Mouse (Mus musculus): ENCODE data around the gene S1pr2. TPM values are rescaled to one million over a fixed set of nuclear protein-coding genes. Genes with fewer than 3 reads are reported as not detected.
A peak's percentile ranks its signal among the peaks of the same experiment; 100 is the strongest.

The S1pr2 gene
- total and polyA plus RNA-seq, 3 experiments = 1.3 to 3.2 (median 2.0) TPM

DNA sequence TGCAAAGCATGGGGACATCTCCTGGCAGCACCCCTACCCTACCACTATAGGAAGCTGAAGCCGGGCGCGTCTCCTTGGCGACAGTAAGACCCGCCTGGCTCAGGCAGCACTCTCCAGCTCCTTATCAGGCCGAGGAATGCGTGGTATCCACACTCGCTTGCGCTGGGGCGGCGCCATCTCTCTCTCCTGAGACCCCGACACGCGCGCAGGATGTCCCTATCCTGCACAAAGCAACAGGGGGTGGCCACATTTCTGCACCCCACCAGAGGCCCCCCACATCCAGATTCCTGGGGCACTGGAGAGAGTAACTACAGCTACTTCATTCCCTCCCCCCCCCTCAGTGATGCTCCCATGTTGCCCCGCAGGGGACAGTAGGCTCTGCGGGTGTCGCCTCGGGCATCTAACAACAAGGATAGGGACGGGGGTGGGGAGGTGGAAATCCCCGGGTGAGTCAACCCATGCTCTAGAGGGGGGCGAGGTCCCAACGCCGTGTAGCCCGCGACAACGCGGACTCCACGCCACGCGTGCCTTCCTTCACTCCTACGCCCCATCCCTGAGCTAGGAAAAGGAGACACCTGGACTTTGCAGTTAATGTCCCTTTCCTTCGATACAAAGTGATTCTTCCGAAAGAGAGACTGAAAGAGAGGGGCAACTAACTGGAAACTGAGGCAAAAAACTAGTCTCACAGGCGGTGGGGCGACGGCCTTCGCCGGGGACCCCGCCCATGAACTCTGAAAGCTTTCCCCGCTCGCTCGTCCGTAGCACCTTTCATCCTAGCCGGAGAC, 958 bp downstream of the S1pr2 start:
- no peaks in the 10 kb centered on the region for H3K79me2 ChIP-seq (replicated peaks; ENCODE audit: control insufficient read depth, extremely low read depth, insufficient read depth, poor library complexity, severe bottlenecking)
- peaks cover 2% of the 10 kb centered on the region for H3K27me3 ChIP-seq (replicated peaks)
- peak overlapping the region; percentile 58 for H3K9ac ChIP-seq (ENCODE audit: insufficient read depth, low read depth)
- no peaks in the 10 kb centered on the region for H3K9me3 ChIP-seq (replicated peaks; ENCODE audit: low read length)
- dilution Hi-C loops (cut with MboI; ENCODE audit: extremely low pct_ligation_motif_present, extremely low pct_unique_long_range_greater_than_20kb, low sequenced_read_pairs) (no loop called here), in situ Hi-C loops (cut with MboI; ENCODE audit: low pct_ligation_motif_present, low pct_unique_long_range_greater_than_20kb, low sequenced_read_pairs) (no loop called here)
- H3K36me3 ChIP-seq (replicated peaks in 1 of 2; ENCODE audit: control insufficient read depth in 1 of 2, insufficient read depth in 1 of 2, low read length in 1 of 2) = peaks cover 0 to 3% of the 10 kb centered on the region in 2 experiments
- TF ChIP-seq IRF4 (IDR thresholded peaks at IDR 0.05; ENCODE audit: low read depth, low read length) = peak; percentile 22; the same call in 1 of the 2 replicates
- no peak for TF ChIP-seq GABPA (IDR thresholded peaks at IDR 0.05; ENCODE audit: insufficient replicate concordance, low read depth, low read length)
- DNase-seq (ENCODE audit: extremely low read depth) = no peak
- peak overlapping the region; percentile 89 for H3K4me2 ChIP-seq (ENCODE audit: insufficient read depth, low read depth, poor library complexity, severe bottlenecking)
- peaks cover 16 to 37% of the 10 kb centered on the region in 2 experiments for H3K4me1 ChIP-seq (ENCODE audit: control insufficient read depth in 1 of 2, insufficient read depth in 2 of 2)
- no peak overlapping the region for H3K27ac ChIP-seq (ENCODE audit: insufficient read depth, low read depth)
- peak overlapping the region; percentile 74 to 79 (median 77) for H3K4me3 ChIP-seq (replicated peaks in 1 of 3; ENCODE audit: low read depth in 2 of 3, low read length in 2 of 3, poor library complexity in 1 of 3)

GRCm38 (mm10) chr9:20973682-20974075, 2.9 kb downstream of the S1pr2 start:
- no peaks in the 10 kb centered on the region for H3K79me2 ChIP-seq (replicated peaks; ENCODE audit: control insufficient read depth, extremely low read depth, insufficient read depth, poor library complexity, severe bottlenecking)
- no peak overlapping the region for H3K9ac ChIP-seq (ENCODE audit: insufficient read depth, low read depth)
- DNase-seq (ENCODE audit: extremely low read depth) = no peak
- no peak overlapping the region for H3K4me3 ChIP-seq (replicated peaks in 1 of 3; ENCODE audit: low read depth in 2 of 3, low read length in 2 of 3, poor library complexity in 1 of 3)
- peaks cover 0 to 7% of the 10 kb centered on the region in 2 experiments for H3K36me3 ChIP-seq (replicated peaks in 1 of 2; ENCODE audit: control insufficient read depth in 1 of 2, insufficient read depth in 1 of 2, low read length in 1 of 2)
- dilution Hi-C loops (cut with MboI; ENCODE audit: extremely low pct_ligation_motif_present, extremely low pct_unique_long_range_greater_than_20kb, low sequenced_read_pairs) (no loop called here), in situ Hi-C loops (cut with MboI; ENCODE audit: low pct_ligation_motif_present, low pct_unique_long_range_greater_than_20kb, low sequenced_read_pairs) (no loop called here)
- H3K27ac ChIP-seq (ENCODE audit: insufficient read depth, low read depth) = no peak overlapping the region
- H3K27me3 ChIP-seq (replicated peaks) = no peaks in the 10 kb centered on the region
- H3K4me2 ChIP-seq (ENCODE audit: insufficient read depth, low read depth, poor library complexity, severe bottlenecking) = no peak overlapping the region
- no peaks in the 10 kb centered on the region for H3K9me3 ChIP-seq (replicated peaks; ENCODE audit: low read length)
- H3K4me1 ChIP-seq (ENCODE audit: control insufficient read depth in 1 of 2, insufficient read depth in 2 of 2) = peaks cover 12 to 23% of the 10 kb centered on the region in 2 experiments
- TF ChIP-seq CTCF (conservative IDR thresholded peaks at IDR 0.05 in 1 of 2, IDR thresholded peaks at IDR 0.05 in 1 of 2; ENCODE audit: low read depth in 2 of 2, low read length in 2 of 2) = no peak
- no peak for TF ChIP-seq MAFK (IDR thresholded peaks at IDR 0.05; ENCODE audit: insufficient replicate concordance, low read length)
- TF ChIP-seq POLR2AphosphoS2 (IDR thresholded peaks at IDR 0.05; ENCODE audit: low read depth, low read length) = no peak
- no peak for TF ChIP-seq MEF2A (IDR thresholded peaks at IDR 0.05; ENCODE audit: borderline replicate concordance, low read depth, low read length)
- TF ChIP-seq PAX5 (IDR thresholded peaks at IDR 0.05; ENCODE audit: low read length) = no peak
- no peak for TF ChIP-seq UBTF (IDR thresholded peaks at IDR 0.05; ENCODE audit: low read depth, low read length)
- TF ChIP-seq EP300 (IDR thresholded peaks at IDR 0.05; ENCODE audit: low read length) = no peak
- no peak for TF ChIP-seq RAD21 (IDR thresholded peaks at IDR 0.05; ENCODE audit: low read depth, low read length)
- no peak for TF ChIP-seq POLR2A (IDR thresholded peaks at IDR 0.05; ENCODE audit: low read depth, low read length)
- no peak for TF ChIP-seq ZNF384 (IDR thresholded peaks at IDR 0.05; ENCODE audit: low read depth, low read length)
- TF ChIP-seq NRF1 (IDR thresholded peaks at IDR 0.05; ENCODE audit: low read depth, low read length) = no peak
- no peak for TF ChIP-seq JUND (conservative IDR thresholded peaks at IDR 0.05; ENCODE audit: low read depth, low read length)
- TF ChIP-seq ELF1 (IDR thresholded peaks at IDR 0.05; ENCODE audit: low read depth, low read length) = no peak
- TF ChIP-seq MAX (IDR thresholded peaks at IDR 0.05; ENCODE audit: low read length) = no peak
- TF ChIP-seq TCF12 (IDR thresholded peaks at IDR 0.05; ENCODE audit: low read depth, low read length) = no peak
- TF ChIP-seq GABPA (IDR thresholded peaks at IDR 0.05; ENCODE audit: insufficient replicate concordance, low read depth, low read length) = no peak
- no peak for TF ChIP-seq ZMIZ1 (IDR thresholded peaks at IDR 0.05; ENCODE audit: low read depth, low read length)
- TF ChIP-seq KAT2A (IDR thresholded peaks at IDR 0.05; ENCODE audit: insufficient replicate concordance, low read length) = no peak
- TF ChIP-seq NELFE (IDR thresholded peaks at IDR 0.05; ENCODE audit: low read depth, low read length) = no peak
- TF ChIP-seq MXI1 (IDR thresholded peaks at IDR 0.05; ENCODE audit: low read depth, low read length) = no peak
